Mouse (Mus musculus): ENCODE results near the gene Disp2.

Gene Disp2

GRCm38 (mm10) chr2:118759828-118760227, 19.7 kb upstream of the Disp2 start:
- DNase-seq (ENCODE audit: low spot score in 2 of 2), result no peak

GRCm38 (mm10) chr2:118760311-118761025, 19.1 kb upstream of the Disp2 start:
- DNase-seq (ENCODE audit: low spot score in 2 of 2), result no peak

GRCm38 (mm10) chr2:118761358-118761757, 18.2 kb upstream of the Disp2 start:
- DNase-seq (ENCODE audit: low spot score in 2 of 2), result no peak

- peak; percentile 84 to 86 for DNase-seq (ENCODE audit: low spot score in 2 of 2)
Measured at GRCm38 (mm10) chr2:118761906-118762783, 17.4 kb upstream of the Disp2 start, which contains the start of gene Ccdc9b. Gene Ccdc9b, minus strand, starts transcription at chr2:118762661.

- DNase-seq (ENCODE audit: low spot score in 2 of 2), result no peak
Measured at GRCm38 (mm10) chr2:118762784-118763148, 16.8 kb upstream of the Disp2 start.

- DNase-seq (ENCODE audit: low spot score in 2 of 2), result peak in 1 of 2 experiments; percentile 61
Measured at GRCm38 (mm10) chr2:118763469-118763868, 16.1 kb upstream of the Disp2 start.

GRCm38 (mm10) chr2:118764094-118764831, 15.3 kb upstream of the Disp2 start:
- no peak for DNase-seq (ENCODE audit: low spot score in 2 of 2)

GRCm38 (mm10) chr2:118764875-118765274, 14.6 kb upstream of the Disp2 start:
- no peak for DNase-seq (ENCODE audit: low spot score in 2 of 2)

- no peak for DNase-seq (ENCODE audit: low spot score in 2 of 2)
Measured at GRCm38 (mm10) chr2:118766041-118767033, 13.2 kb upstream of the Disp2 start.

GRCm38 (mm10) chr2:118772158-118772874, 7.2 kb upstream of the Disp2 start, which contains the start of gene Phgr1:
Gene Phgr1, plus strand, starts transcription at chr2:118772769.
- DNase-seq (ENCODE audit: low spot score in 2 of 2), result no peak

- DNase-seq (ENCODE audit: low spot score in 2 of 2), result no peak
Measured at GRCm38 (mm10) chr2:118774536-118774935, 5.0 kb upstream of the Disp2 start.

GRCm38 (mm10) chr2:118775396-118775795, 4.1 kb upstream of the Disp2 start:
- DNase-seq (ENCODE audit: low spot score in 2 of 2), result peak in 1 of 2 experiments; percentile 51

- peak; percentile 73 to 83 for DNase-seq (ENCODE audit: low spot score in 2 of 2)
Measured at GRCm38 (mm10) chr2:118775846-118776245, 3.7 kb upstream of the Disp2 start.

GRCm38 (mm10) chr2:118776295-118776694, 3.2 kb upstream of the Disp2 start:
- no peak for DNase-seq (ENCODE audit: low spot score in 2 of 2)

- no peak for DNase-seq (ENCODE audit: low spot score in 2 of 2)
Measured at GRCm38 (mm10) chr2:118778418-118778817, 1.1 kb upstream of the Disp2 start.

GRCm38 (mm10) chr2:118779065-118779464, 454 bp upstream of the Disp2 start:
- no peak for DNase-seq (ENCODE audit: low spot score in 2 of 2)

GRCm38 (mm10) chr2:118781115-118781514, 1.6 kb downstream of the Disp2 start:
- DNase-seq (ENCODE audit: low spot score in 2 of 2), result no peak

GRCm38 (mm10) chr2:118782303-118782702, 2.8 kb downstream of the Disp2 start:
- DNase-seq (ENCODE audit: low spot score in 2 of 2), result no peak

GRCm38 (mm10) chr2:118783093-118783492, 3.6 kb downstream of the Disp2 start:
- no peak for DNase-seq (ENCODE audit: low spot score in 2 of 2)

GRCm38 (mm10) chr2:118783663-118784062, 4.1 kb downstream of the Disp2 start:
- DNase-seq (ENCODE audit: low spot score in 2 of 2), result no peak

Data from frontal cortex, postnatal 36 days (tissue).